Mouse (Mus musculus) urinary bladder, adult 18-20 months (tissue): ENCODE measurements at regions not wholly inside any gene's neighbourhood (a gene's known extent, or its start where the extent isn't known, plus 50 kb on each side); places are given as distances from the start of the nearest gene placed in this dataset.

Source experiments
- DNase-seq, 2 experiments: peaks; one replicate each; pipeline ENCODE4 v3.0.0; 2022; ENCODE audit warnings: low spot score in 2 of 2, mixed read lengths in 2 of 2

DNA sequence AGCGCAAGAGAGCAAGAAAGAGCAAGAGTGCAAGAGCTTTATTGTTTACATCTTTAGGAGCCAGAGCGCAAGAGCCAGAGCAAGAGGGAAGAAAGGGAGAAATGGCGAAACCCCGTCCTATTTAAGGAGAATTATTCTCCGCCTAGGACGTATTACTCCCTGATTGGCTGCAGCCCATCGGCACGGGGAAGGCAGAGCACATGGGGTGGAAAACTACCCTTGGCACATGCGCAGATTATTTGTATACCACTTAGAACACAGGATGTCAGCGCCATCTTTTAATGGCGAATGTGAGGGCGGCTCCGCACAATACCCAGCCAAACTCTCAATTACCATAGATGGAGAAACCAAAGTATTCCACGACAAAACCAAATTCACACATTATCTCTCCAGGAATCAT, 2464.4 kb upstream of the Pcdh20 start:
- peak in 1 of 2 experiments; percentile 2 for DNase-seq

DNA sequence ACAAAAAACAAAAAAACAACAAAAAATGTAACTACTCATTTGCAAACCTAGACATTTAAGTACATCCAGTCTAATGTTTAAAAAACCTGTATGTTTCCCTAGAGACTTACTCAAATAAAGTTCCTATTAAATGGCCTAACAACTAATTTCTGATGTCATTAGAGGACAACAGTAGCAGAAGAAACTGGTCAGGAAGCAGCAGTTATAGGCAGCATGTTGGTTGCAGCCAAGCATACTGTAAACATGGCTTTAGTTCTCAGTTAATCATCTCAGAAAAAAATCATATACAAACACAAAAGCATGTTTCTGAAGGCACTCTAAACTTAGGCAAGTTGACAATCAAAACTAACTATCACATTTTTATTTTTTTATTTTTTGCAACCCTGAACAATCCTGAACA, 2434.1 kb upstream of the Pcdh20 start:
- DNase-seq, result no peak

DNA sequence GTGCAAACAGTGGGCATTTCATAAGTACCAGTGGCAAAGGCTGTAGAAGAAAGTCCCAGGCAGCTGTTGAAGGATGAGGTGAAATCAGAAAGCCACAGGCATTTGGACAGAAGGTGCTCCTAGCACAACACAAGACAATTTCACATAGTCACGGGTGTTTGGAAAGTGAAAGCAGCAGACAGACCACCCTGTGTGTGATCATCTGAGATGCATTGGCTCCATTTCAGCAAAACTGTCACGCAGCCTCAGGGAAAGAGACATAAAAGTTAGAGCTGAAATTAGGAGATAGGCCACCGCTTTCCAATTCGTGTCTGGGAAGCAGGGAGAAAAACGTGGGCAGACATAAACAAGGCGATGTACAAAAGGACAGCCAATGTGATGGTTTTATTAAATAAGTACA, 2418.5 kb upstream of the Pcdh20 start:
- no peak for DNase-seq
